Mouse (Mus musculus): Measurements from ENCODE around the gene Bglap2.

- TF ChIP-seq POLR2A (IDR thresholded peaks at IDR 0.05; ENCODE audit: low read depth, low read length) (no peak), CTCF (IDR thresholded peaks at IDR 0.05; ENCODE audit: borderline replicate concordance, insufficient read depth, low read length) (no peak)
These were observed 15.4 kb upstream of the Bglap2 start for GRCm38 (mm10) chr3:88393776-88394375.
